Comparison of ENCODE assay signal across 8 mouse cellular contexts in the genomic region with DNA sequence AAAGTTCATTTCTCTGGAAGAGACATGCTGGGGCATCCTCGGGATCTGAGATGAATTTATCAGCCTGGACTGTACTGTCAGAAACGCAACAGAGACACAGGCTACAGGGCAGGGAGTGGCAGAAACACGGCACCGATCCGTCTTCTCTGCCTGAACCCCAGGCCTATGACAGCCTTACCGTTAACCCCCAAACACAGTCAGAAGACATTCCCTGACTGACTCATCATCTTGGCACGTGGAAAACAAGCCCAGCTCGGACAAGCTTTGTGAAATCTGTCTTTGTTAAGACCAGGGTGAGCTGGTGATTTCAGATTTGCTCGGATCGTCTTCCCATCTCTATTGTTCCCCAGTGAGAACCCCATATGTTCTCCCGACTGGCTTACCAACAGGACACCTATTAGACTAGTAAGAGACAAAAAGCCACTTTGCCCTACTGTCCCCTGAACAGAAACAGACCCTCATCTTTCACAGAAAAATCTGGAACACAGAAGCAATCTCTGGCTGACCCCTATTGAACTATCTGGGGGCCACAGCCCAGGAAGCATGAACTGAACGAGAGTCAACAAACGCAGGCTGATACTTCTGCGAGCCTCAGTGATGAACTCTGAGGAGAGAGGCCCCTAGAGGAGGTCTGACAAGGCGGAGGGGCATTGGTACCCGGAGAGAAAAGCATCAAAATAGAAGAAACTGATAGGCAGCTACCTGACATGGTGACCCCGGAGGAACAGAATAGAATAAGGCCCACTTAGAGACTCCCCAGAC. TPM values are rescaled to one million over a fixed set of nuclear protein-coding genes. Genes with fewer than 3 reads are reported as not detected.
DNase-seq lines count a peak whose midpoint lies in the region; ATAC-seq and TF ChIP-seq lines count a peak whose summit lies in the region.
"Had no signal": no experiment of that assay in that cellular context is flagged by ENCODE, and none has a peak within 500 bp of the region (broad histone marks: within the 10 kb centered on the region; RNA-seq: fewer than 3 reads in every experiment).

No protein-coding gene starts in this region.

- no peaks in the 10 kb centered on the region for H3K27me3 ChIP-seq in C2C12 (ENCODE audit: control insufficient read depth, insufficient read depth, insufficient read length)
- no peaks in the 10 kb centered on the region for H3K27me3 ChIP-seq in embryonic facial prominence, embryonic 15.5 days
- H3K27me3 ChIP-seq in limb, embryonic 15.5 days = no peaks in the 10 kb centered on the region

- no peak for TF ChIP-seq CTCF in C2C12 (IDR thresholded peaks at IDR 0.05; ENCODE audit: control insufficient read depth, insufficient read depth, insufficient read length)

- peak; percentile 21 for DNase-seq in adipocyte (ENCODE audit: low spot score)
- DNase-seq in left cerebral cortex, adult 9 months (ENCODE audit: low spot score in 2 of 2) = no peak
- DNase-seq in urinary bladder, postnatal 36 days (ENCODE audit: low spot score in 2 of 2) = no peak
- no peak for DNase-seq in yolk sac, embryonic 10.5 days (ENCODE audit: low spot score)
- DNase-seq: kidney, postnatal 36 days had no signal

- no peak for ATAC-seq in embryonic facial prominence, embryonic 15.5 days (ENCODE audit: insufficient number of reproducible peaks, low FRiP score, low TSS enrichment, low read depth)
- ATAC-seq in limb, embryonic 15.5 days (ENCODE audit: insufficient number of reproducible peaks, low FRiP score, low TSS enrichment, low read depth) = no peak

- H3ac ChIP-seq in C2C12 (ENCODE audit: control insufficient read depth, insufficient read length, low read depth) = peak overlapping the region; percentile 19

- H3K4me1 ChIP-seq in embryonic facial prominence, embryonic 15.5 days = peaks cover 21% of the 10 kb centered on the region
- H3K4me1 ChIP-seq in limb, embryonic 15.5 days = peaks cover 37% of the 10 kb centered on the region

- no peak overlapping the region for H3K9ac ChIP-seq in embryonic facial prominence, embryonic 15.5 days
- no peak overlapping the region for H3K9ac ChIP-seq in limb, embryonic 15.5 days

- H3K27ac ChIP-seq in embryonic facial prominence, embryonic 15.5 days (replicated peaks) = peak overlapping the region; percentile 78
- H3K27ac ChIP-seq in limb, embryonic 15.5 days = peak overlapping the region; percentile 62

- H3K4me3 ChIP-seq in C2C12 (ENCODE audit: insufficient read depth, poor library complexity, severe bottlenecking) = no peak overlapping the region
- no peak overlapping the region for H3K4me3 ChIP-seq in embryonic facial prominence, embryonic 15.5 days (replicated peaks)
- H3K4me3 ChIP-seq in limb, embryonic 15.5 days = no peak overlapping the region

- H3K36me3 ChIP-seq in C2C12 (ENCODE audit: control insufficient read depth, insufficient read depth) = no peaks in the 10 kb centered on the region
- no peaks in the 10 kb centered on the region for H3K36me3 ChIP-seq in embryonic facial prominence, embryonic 15.5 days
- H3K36me3 ChIP-seq in limb, embryonic 15.5 days = no peaks in the 10 kb centered on the region

- no peaks in the 10 kb centered on the region for H3K9me3 ChIP-seq in embryonic facial prominence, embryonic 15.5 days (replicated peaks)
- H3K9me3 ChIP-seq in limb, embryonic 15.5 days = no peaks in the 10 kb centered on the region

- no peaks in the 10 kb centered on the region for H3K79me3 ChIP-seq in C2C12 (ENCODE audit: low read depth)

- H3K79me2 ChIP-seq in C2C12 (ENCODE audit: control insufficient read depth, insufficient read depth) = no peaks in the 10 kb centered on the region

- 21% methylated on average over 17 of the region's 17 CpGs for WGBS in embryonic facial prominence, embryonic 15.5 days
- WGBS in limb, embryonic 15.5 days = 47% methylated on average over 17 of the region's 17 CpGs

- 0 out of 2 replicates have a peak overlapping the region, but pooled peaks have one; percentile 21 for H3K4me2 ChIP-seq in embryonic facial prominence, embryonic 15.5 days (replicated peaks)
- no peak overlapping the region for H3K4me2 ChIP-seq in limb, embryonic 15.5 days

TF ChIP-seq in C2C12, 6 proteins besides CTCF, POLR2A, EP300 and RAD21:
- TF ChIP-seq CEBPB (IDR thresholded peaks at IDR 0.05; ENCODE audit: low read depth) = no peak
- no peak for TF ChIP-seq MYOG (IDR thresholded peaks at IDR 0.05; ENCODE audit: control insufficient read depth, extremely low read depth, insufficient read length)
- TF ChIP-seq MYOD1 (IDR thresholded peaks at IDR 0.05; ENCODE audit: control insufficient read depth, insufficient read length, low read depth) = peak; percentile 15
- no peak for TF ChIP-seq USF1 (IDR thresholded peaks at IDR 0.05; ENCODE audit: low read depth)
- TF ChIP-seq MAX (IDR thresholded peaks at IDR 0.05) = peak; percentile 87
- peak; percentile 41 for TF ChIP-seq FOSL1 (IDR thresholded peaks at IDR 0.05; ENCODE audit: insufficient read depth, low read length, poor library complexity, severe bottlenecking)

RNA-seq across cellular contexts. Expression of a gene that starts 55.9 kb away (rescaled TPM):
- polyA plus RNA-seq in C2C12 (2012; fragmentation: generic; extraction: Trizol) = 8.9 TPM
- 24.1 and 25.6 TPM in 2 replicates for polyA plus RNA-seq in embryonic facial prominence, embryonic 15.5 days (2015; fragmentation: Nextera tagmentation; extraction: Ambion mirVana)
- 22.4 and 24.9 TPM in 2 replicates for polyA plus RNA-seq in limb, embryonic 15.5 days (2015; fragmentation: Nextera tagmentation; extraction: Ambion mirVana)
